10 mouse cellular contexts compared by ENCODE assay signal in genomic region chr9:96971625-96972404, GRCm38 (mm10). TPM values are rescaled to one million over a fixed set of nuclear protein-coding genes. Genes with fewer than 3 reads are reported as not detected.
DNase-seq lines count a peak whose midpoint lies in the region; ATAC-seq lines count a peak whose summit lies in the region.
"Had no signal": no experiment of that assay in that cellular context is flagged by ENCODE, and none has a peak within 500 bp of the region (broad histone marks: within the 10 kb centered on the region; RNA-seq: fewer than 3 reads in every experiment).

No protein-coding gene starts in this region.

- WGBS in forebrain, embryonic 15.5 days: 28% methylated on average over 9 of the region's 9 CpGs
- 49% methylated on average over 9 of the region's 9 CpGs for WGBS in limb, embryonic 13.5 days
- 56% methylated on average over 9 of the region's 9 CpGs for WGBS in stomach, embryonic 14.5 days

- H3K4me2 ChIP-seq in forebrain, embryonic 15.5 days (replicated peaks): no peak overlapping the region
- no peak overlapping the region for H3K4me2 ChIP-seq in limb, embryonic 13.5 days (replicated peaks)
- no peak overlapping the region for H3K4me2 ChIP-seq in stomach, embryonic 14.5 days (replicated peaks; ENCODE audit: low read depth, low read length)

- no peaks in the 10 kb centered on the region for H3K27me3 ChIP-seq in forebrain, embryonic 15.5 days
- no peaks in the 10 kb centered on the region for H3K27me3 ChIP-seq in limb, embryonic 13.5 days
- no peaks in the 10 kb centered on the region for H3K27me3 ChIP-seq in stomach, embryonic 14.5 days (ENCODE audit: control insufficient read depth, insufficient read depth, low read length)

- H3K4me1 ChIP-seq in forebrain, embryonic 15.5 days: peaks cover 23% of the 10 kb centered on the region
- peaks cover 29% of the 10 kb centered on the region for H3K4me1 ChIP-seq in limb, embryonic 13.5 days
- peaks cover 9% of the 10 kb centered on the region; the same call in 1 of the 2 replicates for H3K4me1 ChIP-seq in stomach, embryonic 14.5 days (ENCODE audit: control insufficient read depth, insufficient read depth, low read length)

- peak; percentile 80 for ATAC-seq in forebrain, embryonic 15.5 days (replicated peaks)
- peak; percentile 87 for ATAC-seq in limb, embryonic 13.5 days (ENCODE audit: low FRiP score, low read depth)
- peak; percentile 47 for ATAC-seq in stomach, embryonic 14.5 days (ENCODE audit: insufficient number of reproducible peaks, insufficient read depth, low FRiP score, low read depth)

- intact Hi-C loops in left cerebral cortex, postnatal 4 days (cut with DNase I): no loop called here
- intact Hi-C loops in heart, postnatal 14 days (cut with DNase I): no loop called here

- no peak overlapping the region for H3K9ac ChIP-seq in forebrain, embryonic 15.5 days (replicated peaks)
- H3K9ac ChIP-seq in limb, embryonic 13.5 days: 0 out of 2 replicates have a peak overlapping the region, but pooled peaks have one; percentile 8
- H3K9ac ChIP-seq in stomach, embryonic 14.5 days (replicated peaks; ENCODE audit: low read depth, low read length): no peak overlapping the region

- H3K36me3 ChIP-seq in forebrain, embryonic 15.5 days: no peaks in the 10 kb centered on the region
- H3K36me3 ChIP-seq in limb, embryonic 13.5 days: no peaks in the 10 kb centered on the region
- H3K36me3 ChIP-seq in stomach, embryonic 14.5 days (ENCODE audit: control insufficient read depth, insufficient read depth, low read length): no peaks in the 10 kb centered on the region

- DNase-seq in left cerebral cortex, postnatal 4 days: peak; percentile 76
- no peak for DNase-seq in left cerebral cortex, adult 11 months (ENCODE audit: low spot score)
- DNase-seq in heart, postnatal 14 days: peak; percentile 65 to 79
- no peak for DNase-seq in cerebellum, adult 8-10 months
- DNase-seq in layer of hippocampus, adult 9-10 months (ENCODE audit: low spot score): no peak

- no peak overlapping the region for H3K4me3 ChIP-seq in forebrain, embryonic 15.5 days
- no peak overlapping the region for H3K4me3 ChIP-seq in limb, embryonic 13.5 days
- no peak overlapping the region for H3K4me3 ChIP-seq in stomach, embryonic 14.5 days (ENCODE audit: low read depth, low read length)
- H3K4me3 ChIP-seq: erythroblast, embryonic 14.5 days; myocyte had no signal

- H3K9me3 ChIP-seq in forebrain, embryonic 15.5 days: no peaks in the 10 kb centered on the region
- no peaks in the 10 kb centered on the region for H3K9me3 ChIP-seq in limb, embryonic 13.5 days
- H3K9me3 ChIP-seq in stomach, embryonic 14.5 days (ENCODE audit: control insufficient read depth, low read depth, low read length): no peaks in the 10 kb centered on the region

- peak overlapping the region; percentile 62 for H3K27ac ChIP-seq in forebrain, embryonic 15.5 days (replicated peaks)
- H3K27ac ChIP-seq in limb, embryonic 13.5 days: peak overlapping the region; percentile 80
- H3K27ac ChIP-seq in stomach, embryonic 14.5 days (ENCODE audit: low read length): no peak overlapping the region

RNA-seq across cellular contexts. Expression of gene Spsb4, which starts 46.8 kb away (rescaled TPM):
- 10 to 100 TPM; 20.2 to 20.6 TPM for total RNA-seq in left cerebral cortex, postnatal 4 days (2021)
- 24.7 and 25.6 TPM in 2 replicates for polyA plus RNA-seq in forebrain, embryonic 15.5 days (2015; fragmentation: Nextera tagmentation; extraction: Ambion mirVana)
- total RNA-seq in heart, postnatal 14 days (2021): 1 to 10 TPM; 5.0 to 9.0 TPM
- polyA plus RNA-seq in limb, embryonic 13.5 days (2015; fragmentation: Nextera tagmentation; extraction: Ambion mirVana): 48.6 and 55.5 TPM in 2 replicates
- 19.9 and 23.4 TPM in 2 replicates for polyA plus RNA-seq in stomach, embryonic 14.5 days (2014; fragmentation: Nextera tagmentation; extraction: Ambion mirVana)

Comparison
In these comparisons a context has a peak if more than half of its experiments do, and no peak if none do; other contexts are left out.
1. DNase-seq: peak in left cerebral cortex, postnatal 4 days (single experiment) and heart, postnatal 14 days (2 of 2); none in left cerebral cortex, adult 11 months (single experiment), cerebellum, adult 8-10 months (single experiment) and layer of hippocampus, adult 9-10 months (single experiment).
2. Peak in every context shown above with its lines, with median percentiles within 50 percentile points of each other: ATAC-seq.